Mouse (Mus musculus) kidney, adult 2 months (tissue): ENCODE measurements around the gene Emid1. TPM values are rescaled to one million over a fixed set of nuclear protein-coding genes. Genes with fewer than 3 reads are reported as not detected.
A peak's percentile ranks its signal among the peaks of the same experiment; 100 is the strongest.

Source experiments
- DNase-seq: peaks from one replicate; pipeline ENCODE4 v3.0.0; 2021
- H3K27ac ChIP-seq: fragments of 200-500 bp; 2 replicates; pipeline ENCODE4 v1.5.1; 2012; ENCODE audit warnings: low read depth, low read length, control low read depth, inconsistent platforms; ENCODE audit not compliant: insufficient read depth
- H3K27me3 ChIP-seq: fragments of 200-500 bp; replicated peaks from 2 replicates; pipeline ENCODE4 v1.6.1; 2012; ENCODE audit warnings: mild to moderate bottlenecking, moderate library complexity, low read length, inconsistent platforms; ENCODE audit not compliant: control insufficient read depth, insufficient read depth
- H3K36me3 ChIP-seq: fragments of 200-500 bp; 2 replicates; pipeline ENCODE4 v1.6.1; 2012; ENCODE audit warnings: mild to moderate bottlenecking, moderate library complexity, low read length, inconsistent platforms; ENCODE audit not compliant: control insufficient read depth, insufficient read depth
- H3K4me1 ChIP-seq: fragments of 200-500 bp; 2 replicates; pipeline ENCODE4 v1.6.1; 2011; ENCODE audit warnings: low read length; ENCODE audit not compliant: control insufficient read depth, insufficient read depth
- H3K4me3 ChIP-seq: fragments of 200-500 bp; 2 replicates; pipeline ENCODE4 v1.5.1; 2011; ENCODE audit warnings: mild to moderate bottlenecking, low read depth, low read length, control low read depth; ENCODE audit not compliant: insufficient read depth
- CTCF ChIP-seq: fragments of 200-500 bp; conservative IDR thresholded peaks from 2 replicates; pipeline ENCODE4 v1.5.1; 2011; ENCODE audit warnings: low read depth, mild to moderate bottlenecking, control low read depth, low read length, moderate library complexity, mixed read lengths; ENCODE audit not compliant: insufficient read depth, insufficient read length
- POLR2A ChIP-seq: fragments of 200-500 bp; IDR thresholded peaks from one replicate; pipeline ENCODE4 v1.6.1; 2011; ENCODE audit warnings: low read depth, low read length, control low read depth
- WGBS: fragments of 180-500 bp; shearing (Covaris S2); methylation state at CpG from one replicate; pipeline ENCODE4 v1.1.7; 2018; 5-methylcytosine and 5-hydroxymethylcytosine counted together
- polyA plus RNA-seq: library from polyadenylated mRNA; depleted of rRNA; stranded (reverse); fragments of >200 nt; gene quantifications from 2 replicates; pipeline ENCODE4 v1.2.3, GENCODE M21; 2012; rRNA removed

Gene Emid1
- polyA plus RNA-seq, 1 experiment = 21.9 TPM

GRCm38 (mm10) chr11:5059230-5059629 lies 92.8 kb downstream of the Emid1 start:
- Histone ChIP-seq H3K27me3 (no peaks in the 10 kb centered on the region), H3K36me3 (no peaks in the 10 kb centered on the region), H3K27ac (no peak overlapping the region), H3K4me3 (no peak overlapping the region), H3K4me1 (peaks cover 11% of the 10 kb centered on the region)
- no peak for TF ChIP-seq CTCF
- no peak for TF ChIP-seq POLR2A
- no peak for DNase-seq
- WGBS = 45% methylated on average over 14 of the region's 14 CpGs

- Histone ChIP-seq H3K27ac (no peak overlapping the region), H3K36me3 (no peaks in the 10 kb centered on the region), H3K4me1 (peaks cover 6% of the 10 kb centered on the region), H3K4me3 (no peak overlapping the region), H3K27me3 (no peaks in the 10 kb centered on the region)
- no peak for DNase-seq
- TF ChIP-seq CTCF = no peak
- TF ChIP-seq POLR2A = no peak
- WGBS = 38% methylated on average over 9 of the region's 9 CpGs
These were observed 93.3 kb downstream of the Emid1 start for GRCm38 (mm10) chr11:5058783-5059182.

GRCm38 (mm10) chr11:5057856-5058641 lies 94.0 kb downstream of the Emid1 start, which contains the start of gene Rasl10a:
Gene Rasl10a, plus strand, starts transcription at chr11:5058128.
- H3K4me3 ChIP-seq = peak within 1 kb of the TSS; percentile 57
- H3K27me3 ChIP-seq = no peaks in the 10 kb centered on the region
- no peak within 1 kb of the TSS for H3K27ac ChIP-seq
- peaks cover 6% of the 10 kb centered on the region; the same call in 1 of the 2 replicates for H3K4me1 ChIP-seq
- WGBS = 1% methylated on average over 77 of the region's 77 CpGs
- peak; percentile 68 for DNase-seq
- TF ChIP-seq CTCF (no peak), POLR2A (no peak)
- no peaks in the 10 kb centered on the region for H3K36me3 ChIP-seq

GRCm38 (mm10) chr11:5057541-5057855 lies 94.6 kb downstream of the Emid1 start:
- H3K36me3 ChIP-seq = no peaks in the 10 kb centered on the region
- TF ChIP-seq POLR2A (no peak), CTCF (no peak)
- H3K4me3 ChIP-seq = peak overlapping the region; percentile 57; the same call in 1 of the 2 replicates
- DNase-seq = no peak
- H3K4me1 ChIP-seq = peaks cover 6% of the 10 kb centered on the region; the same call in 1 of the 2 replicates
- H3K27me3 ChIP-seq = no peaks in the 10 kb centered on the region
- WGBS = 37% methylated on average over 8 of the region's 8 CpGs
- H3K27ac ChIP-seq = no peak overlapping the region

GRCm38 (mm10) chr11:5057064-5057463 lies 95.0 kb downstream of the Emid1 start:
- no peaks in the 10 kb centered on the region for H3K27me3 ChIP-seq
- H3K4me3 ChIP-seq = no peak overlapping the region
- no peak overlapping the region for H3K27ac ChIP-seq
- H3K36me3 ChIP-seq = no peaks in the 10 kb centered on the region
- 80% methylated on average over 8 of the region's 8 CpGs for WGBS
- DNase-seq = no peak
- TF ChIP-seq POLR2A = no peak
- TF ChIP-seq CTCF = no peak
- H3K4me1 ChIP-seq = peaks cover 3% of the 10 kb centered on the region; the same call in 1 of the 2 replicates

Other genes starting within 250 kb of the Emid1 start
- gene Nefh, start 204.2 kb downstream of the Emid1 start, polyA plus RNA-seq = 0.05 and 0.30 TPM in 2 replicates
- gene Ap1b1, start 165.4 kb downstream of the Emid1 start, polyA plus RNA-seq = 110 and 123 TPM in 2 replicates
- 1.1 and 1.3 TPM in 2 replicates for gene Rasl10a, start 94.1 kb downstream of the Emid1 start, polyA plus RNA-seq
- 40.2 and 48.3 TPM in 2 replicates for gene Gas2l1, start 86.9 kb downstream of the Emid1 start, polyA plus RNA-seq
- 26.4 and 35.6 TPM in 2 replicates for gene Rhbdd3, start 53.3 kb downstream of the Emid1 start, polyA plus RNA-seq
- gene Ewsr1, start 53.0 kb downstream of the Emid1 start, polyA plus RNA-seq = 204 and 218 TPM in 2 replicates
- 21.6 and 22.7 TPM in 2 replicates for gene Kremen1, start 109.3 kb upstream of the Emid1 start, polyA plus RNA-seq